Mouse (Mus musculus): ENCODE measurements around the gene Shisa8.
"Not testable (repeated sequence)": the region's sequence is repeated elsewhere in the genome, so short reads cannot be mapped to it uniquely, and the experiment has no call there.

Shisa8 gene

GRCm38 (mm10) chr15:82212752-82213063, at the start of gene Shisa8:
TSS of gene Shisa8 (minus strand) at chr15:82212815.
- DNase-seq (ENCODE audit: low read depth, low spot score): no peak

DNA sequence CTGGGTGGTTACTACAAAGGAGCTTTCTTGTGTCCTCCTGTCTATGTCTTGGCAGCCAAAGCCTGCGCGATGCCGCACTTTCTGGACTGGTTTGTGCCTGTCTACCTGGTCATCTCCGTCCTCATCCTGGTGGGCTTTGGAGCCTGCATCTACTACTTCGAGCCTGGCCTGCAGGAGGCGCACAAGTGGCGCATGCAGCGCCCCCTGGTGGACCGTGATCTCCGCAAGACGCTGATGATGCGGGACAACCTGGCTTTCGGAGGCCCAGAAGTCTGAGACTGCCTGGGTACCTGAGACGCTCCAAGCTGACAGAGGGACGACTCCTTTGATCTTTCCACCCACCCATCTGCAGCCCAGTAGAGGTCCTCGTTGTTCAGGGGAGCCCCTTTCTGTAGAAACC, 46.9 kb upstream of the Shisa8 start:
- DNase-seq (ENCODE audit: low read depth, low spot score): no peak

- peak; percentile 90 for DNase-seq (ENCODE audit: low read depth, low spot score)
Measured at GRCm38 (mm10) chr15:82255944-82256383, 43.3 kb upstream of the Shisa8 start.

- no peak for DNase-seq (ENCODE audit: low read depth, low spot score)
Measured at GRCm38 (mm10) chr15:82255248-82255647, 42.6 kb upstream of the Shisa8 start.

GRCm38 (mm10) chr15:82252097-82252496, 39.5 kb upstream of the Shisa8 start, which contains the start of gene 1500009C09Rik:
TSS of gene 1500009C09Rik (plus strand) at chr15:82252397.
- no peak for DNase-seq (ENCODE audit: low read depth, low spot score)

- DNase-seq (ENCODE audit: low read depth, low spot score): no peak
Measured at GRCm38 (mm10) chr15:82251579-82251978, 39.0 kb upstream of the Shisa8 start.

DNA sequence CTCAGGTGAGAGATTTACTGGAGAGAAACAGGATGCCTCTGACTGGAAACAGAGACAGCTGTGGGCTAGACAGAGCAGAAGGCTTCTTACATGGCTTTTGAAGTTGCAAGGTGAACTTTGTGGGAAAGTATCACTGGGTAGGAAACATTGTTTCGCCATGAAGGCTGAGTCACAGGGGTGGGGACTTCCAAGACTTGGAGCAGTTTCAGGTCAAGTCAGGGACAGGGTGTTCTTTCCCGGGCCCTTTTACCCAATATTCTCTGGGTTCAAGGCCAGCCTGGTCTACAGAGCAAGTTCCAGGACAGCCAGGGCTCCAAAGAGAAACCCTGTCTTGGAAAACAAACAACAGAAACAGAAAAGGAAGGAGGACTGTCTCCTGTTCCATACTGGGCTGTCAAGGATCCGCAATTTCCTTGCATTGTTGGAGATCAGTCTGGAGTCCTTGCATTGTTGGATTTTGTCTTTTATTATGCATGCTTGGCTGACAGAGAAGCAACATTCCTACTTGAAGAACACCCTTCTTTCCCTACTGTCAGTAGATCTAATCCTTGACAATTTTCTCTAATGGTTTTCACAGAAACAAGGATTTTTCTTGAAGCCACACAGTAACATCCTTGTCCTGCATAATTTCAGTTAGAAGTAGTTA, 34.6 kb upstream of the Shisa8 start:
- no peak for DNase-seq (ENCODE audit: low read depth, low spot score)

- not testable (repeated sequence) for DNase-seq (ENCODE audit: low read depth, low spot score)
Measured at GRCm38 (mm10) chr15:82244805-82245161, 32.2 kb upstream of the Shisa8 start.

DNA sequence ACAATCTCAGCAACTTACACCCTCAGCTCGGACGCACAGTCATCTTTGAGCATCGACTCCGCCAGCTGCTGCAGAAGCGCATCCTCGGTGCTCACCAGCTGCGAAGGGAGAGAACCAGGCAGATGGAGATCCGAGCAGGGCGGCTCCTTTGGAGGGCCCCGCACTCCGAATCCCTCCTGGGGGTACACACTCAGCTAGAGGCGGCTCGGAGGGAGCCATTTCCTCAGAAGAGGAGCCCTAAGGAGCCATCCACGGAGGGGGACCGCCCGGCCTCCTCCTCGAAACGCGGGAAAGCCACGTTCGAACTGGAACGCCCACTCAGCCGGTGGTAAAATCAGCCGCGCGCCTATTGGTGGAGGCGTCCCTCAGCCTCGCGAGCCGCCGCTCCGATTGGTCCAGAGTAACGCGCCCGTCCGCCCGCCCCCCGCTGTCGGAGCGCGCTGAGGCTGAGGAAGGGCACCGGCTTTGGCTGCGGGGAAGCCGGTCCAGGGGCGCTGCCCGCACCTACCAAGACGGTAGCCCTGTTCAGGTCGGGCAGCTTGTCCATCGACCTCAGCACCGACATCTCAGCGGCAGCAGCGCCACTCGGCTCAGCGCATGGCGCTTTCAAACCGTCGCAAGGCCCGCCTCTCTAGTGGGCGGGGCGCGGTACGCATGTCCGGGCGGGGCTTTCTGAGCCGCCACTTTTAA, 31.6 kb upstream of the Shisa8 start, which contains the start of gene Cenpm:
Gene Cenpm (minus strand): TSS at position 634 of the 690 bp plus-strand sequence.
- DNase-seq (ENCODE audit: low read depth, low spot score): peak; percentile 80

- no peak for DNase-seq (ENCODE audit: low read depth, low spot score)
Measured at GRCm38 (mm10) chr15:82243742-82244114, 31.1 kb upstream of the Shisa8 start.

GRCm38 (mm10) chr15:82243311-82243710, 30.7 kb upstream of the Shisa8 start:
- DNase-seq (ENCODE audit: low read depth, low spot score): no peak

DNA sequence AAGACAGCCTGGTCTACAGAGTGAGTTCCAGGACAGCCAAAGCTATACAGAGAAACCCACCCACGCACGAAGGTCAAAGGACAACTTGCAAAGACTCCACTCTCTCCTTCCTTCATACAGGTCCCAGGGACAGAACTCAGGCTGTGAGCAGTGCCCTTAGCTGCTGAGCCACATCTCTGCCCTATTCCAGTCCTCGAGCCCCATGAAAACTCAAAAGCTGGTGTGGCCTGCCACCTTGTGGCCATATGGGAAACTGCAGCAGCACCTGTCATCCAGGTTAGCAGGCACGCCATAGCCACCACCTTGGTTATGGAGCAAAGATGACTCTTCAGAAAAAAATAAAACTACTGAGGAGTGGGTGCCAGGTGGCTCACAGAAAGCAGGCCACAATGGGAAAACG, 23.9 kb upstream of the Shisa8 start:
- no peak for DNase-seq (ENCODE audit: low read depth, low spot score)

DNA sequence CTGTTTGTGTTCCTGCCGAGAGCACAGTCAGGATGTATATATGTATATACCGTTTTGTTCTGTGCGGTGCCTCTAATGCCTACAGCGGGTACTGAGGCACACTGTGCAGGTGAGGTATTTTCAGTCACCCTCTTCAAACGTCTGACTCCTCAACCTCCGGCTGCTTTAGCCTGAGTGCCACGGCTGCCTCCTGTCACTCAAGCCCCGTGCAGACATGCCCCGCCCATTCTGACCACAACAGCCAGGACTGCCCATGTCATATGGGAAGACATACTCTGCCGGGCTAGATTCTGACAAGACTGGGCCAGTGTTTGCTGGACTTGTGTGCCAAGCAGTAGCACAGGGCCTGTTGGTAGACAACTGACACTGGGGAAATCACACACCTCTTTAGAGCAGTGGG, 23.0 kb upstream of the Shisa8 start:
- no peak for DNase-seq (ENCODE audit: low read depth, low spot score)

DNA sequence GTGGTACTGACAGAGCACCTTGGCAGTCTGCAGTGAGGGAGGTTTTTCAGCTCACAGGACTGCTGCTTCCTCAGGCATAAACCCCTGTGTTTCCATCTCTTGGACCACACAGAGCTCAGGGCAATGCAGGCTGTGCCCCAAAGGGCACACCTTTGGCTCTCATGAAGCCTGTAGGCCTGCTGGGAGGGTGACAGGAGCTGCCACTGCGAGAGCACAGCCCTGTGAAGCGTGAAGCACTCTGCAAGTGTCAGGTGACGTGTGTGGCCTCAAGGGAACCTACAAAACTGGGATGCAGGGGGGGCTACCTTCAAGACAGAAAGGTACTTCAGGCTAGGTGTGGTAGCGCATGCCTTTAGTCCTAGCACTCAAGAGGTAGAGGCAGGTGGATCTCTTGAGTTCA, 20.0 kb upstream of the Shisa8 start:
- DNase-seq (ENCODE audit: low read depth, low spot score): no peak

- no peak for DNase-seq (ENCODE audit: low read depth, low spot score)
Measured at GRCm38 (mm10) chr15:82231591-82232378, 19.2 kb upstream of the Shisa8 start.

- DNase-seq (ENCODE audit: low read depth, low spot score): no peak
Measured at GRCm38 (mm10) chr15:82231100-82231499, 18.5 kb upstream of the Shisa8 start.

GRCm38 (mm10) chr15:82230098-82230611, 17.5 kb upstream of the Shisa8 start:
- DNase-seq (ENCODE audit: low read depth, low spot score): no peak

GRCm38 (mm10) chr15:82229542-82230045, 17.0 kb upstream of the Shisa8 start:
- no peak for DNase-seq (ENCODE audit: low read depth, low spot score)

DNA sequence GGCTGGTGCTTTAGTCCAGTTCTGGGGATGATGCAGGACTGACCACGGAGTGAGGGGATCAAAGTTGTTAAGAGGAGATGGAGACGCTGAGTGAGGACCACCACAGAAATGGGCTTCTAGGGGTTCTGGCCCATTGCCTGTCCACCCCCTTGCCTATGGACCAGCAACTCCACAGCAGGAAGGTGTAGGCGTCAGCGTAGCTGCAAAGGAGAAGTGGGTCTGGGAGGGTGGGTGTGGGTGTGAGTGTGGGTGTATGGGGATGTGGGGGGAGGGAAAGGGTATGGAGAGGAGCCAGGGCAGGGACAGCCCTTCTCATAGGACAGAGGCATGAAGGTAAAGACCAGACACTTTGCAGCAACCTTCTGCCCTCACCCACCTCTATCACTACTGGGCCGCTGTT, 13.2 kb upstream of the Shisa8 start:
- DNase-seq (ENCODE audit: low read depth, low spot score): no peak

- DNase-seq (ENCODE audit: low read depth, low spot score): no peak
Measured at GRCm38 (mm10) chr15:82224602-82225215, 12.1 kb upstream of the Shisa8 start.

- no peak for DNase-seq (ENCODE audit: low read depth, low spot score)
Measured at GRCm38 (mm10) chr15:82223657-82224601, 11.3 kb upstream of the Shisa8 start, which contains the start of gene Tnfrsf13c. TSS of gene Tnfrsf13c (minus strand) at chr15:82224369.
